Mouse (Mus musculus) forebrain, embryonic 15.5 days (tissue): Measurements from ENCODE around the gene Fam114a2. TPM values are rescaled to one million over a fixed set of nuclear protein-coding genes. Genes with fewer than 3 reads are reported as not detected.
A peak's percentile ranks its signal among the peaks of the same experiment; 100 is the strongest.

Experiments
- ATAC-seq: fragments of 200-750 bp; cut with Nextera tagmentation; replicated peaks from 2 replicates; pipeline ENCODE4 v1.8.0; 2017; ENCODE audit warnings: mild to moderate bottlenecking, moderate TSS enrichment, moderate library complexity
- H3K27ac ChIP-seq: fragments of 300-500 bp; sonication (generic); replicated peaks from 2 replicates; pipeline ENCODE4 v1.5.1; 2015; ENCODE audit warnings: mild to moderate bottlenecking, inconsistent platforms
- H3K27me3 ChIP-seq: fragments of 300-500 bp; sonication (generic); 2 replicates; pipeline ENCODE4 v1.6.1; 2015; ENCODE audit warnings: inconsistent platforms
- H3K36me3 ChIP-seq: fragments of 300-500 bp; sonication (generic); 2 replicates; pipeline ENCODE4 v1.6.1; 2015; ENCODE audit warnings: mild to moderate bottlenecking, inconsistent platforms
- H3K4me1 ChIP-seq: fragments of 300-500 bp; sonication (generic); 2 replicates; pipeline ENCODE4 v1.6.1; 2015; ENCODE audit warnings: inconsistent platforms
- H3K4me2 ChIP-seq: fragments of 300-500 bp; sonication (generic); replicated peaks from 2 replicates; pipeline ENCODE4 v1.6.1; 2015; ENCODE audit warnings: mild to moderate bottlenecking, inconsistent platforms
- H3K4me3 ChIP-seq: fragments of 300-500 bp; sonication (generic); 2 replicates; pipeline ENCODE4 v1.5.1; 2015; ENCODE audit warnings: mild to moderate bottlenecking, inconsistent platforms
- H3K9ac ChIP-seq: fragments of 300-500 bp; sonication (generic); replicated peaks from 2 replicates; pipeline ENCODE4 v1.6.1; 2015; ENCODE audit warnings: mild to moderate bottlenecking, inconsistent platforms
- H3K9me3 ChIP-seq: fragments of 300-500 bp; sonication (generic); 2 replicates; pipeline ENCODE4 v1.6.1; 2016; ENCODE audit warnings: inconsistent platforms
- WGBS: fragments of 180-500 bp; shearing (Covaris S2); methylation state at CpG from one replicate; pipeline ENCODE4 v1.1.7; 2015; ENCODE audit warnings: mixed read lengths; 5-methylcytosine and 5-hydroxymethylcytosine counted together
- polyA plus RNA-seq: library from polyadenylated mRNA; unstranded; fragments of >200 nt; fragmentation: Nextera tagmentation; extraction: Ambion mirVana; gene quantifications from 2 replicates; pipeline ENCODE4 v1.2.1, GENCODE M21; 2015

Gene Fam114a2
- polyA plus RNA-seq, 1 experiment from 2014 or later, result 107 TPM

- H3K27ac ChIP-seq, result no peak overlapping the region
- no peaks in the 10 kb centered on the region for H3K9me3 ChIP-seq
- H3K36me3 ChIP-seq, result peaks cover 21% of the 10 kb centered on the region
- peaks cover 48% of the 10 kb centered on the region for H3K4me1 ChIP-seq
- H3K27me3 ChIP-seq, result no peaks in the 10 kb centered on the region
- WGBS, result 80% methylated on average over 5 of the region's 5 CpGs
- peak overlapping the region; percentile 97 for H3K4me3 ChIP-seq
- peak overlapping the region; percentile 58 for H3K4me2 ChIP-seq
- no peak for ATAC-seq
- no peak overlapping the region for H3K9ac ChIP-seq
Measured at GRCm38 (mm10) chr11:57516946-57517441, 1.4 kb downstream of the Fam114a2 start.

- 90% methylated on average over 5 of the region's 5 CpGs for WGBS
- Histone ChIP-seq H3K36me3 (peaks cover 31% of the 10 kb centered on the region), H3K27me3 (no peaks in the 10 kb centered on the region), H3K4me3 (no peak overlapping the region), H3K4me1 (peaks cover 31% of the 10 kb centered on the region), H3K9ac (no peak overlapping the region), H3K4me2 (no peak overlapping the region), H3K9me3 (no peaks in the 10 kb centered on the region), H3K27ac (no peak overlapping the region)
- ATAC-seq, result no peak
Measured at GRCm38 (mm10) chr11:57515218-57515617, 3.2 kb downstream of the Fam114a2 start.

DNA sequence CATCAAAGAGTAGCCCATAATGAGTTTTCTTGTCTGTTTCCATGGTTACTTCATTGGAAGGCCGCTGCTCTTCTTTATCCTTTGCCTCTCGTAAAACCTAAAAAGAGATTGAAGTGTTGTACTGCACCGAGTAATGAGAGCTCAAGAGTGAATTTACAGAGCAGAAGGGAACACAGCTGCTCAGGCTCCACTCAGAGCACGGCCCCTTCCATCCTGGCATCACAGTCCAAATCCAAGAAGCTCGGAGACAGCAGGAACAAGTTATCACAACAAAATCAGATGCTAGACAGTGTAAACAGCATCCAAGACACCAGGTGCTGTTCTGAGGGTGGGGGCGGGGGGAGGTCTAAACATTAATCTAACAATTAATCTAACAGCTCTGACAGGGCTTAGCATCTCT, 11.5 kb downstream of the Fam114a2 start:
- peaks cover 49% of the 10 kb centered on the region for H3K36me3 ChIP-seq
- peaks cover 22% of the 10 kb centered on the region for H3K4me1 ChIP-seq
- 28% methylated on average over 6 of the region's 6 CpGs for WGBS
- H3K27ac ChIP-seq, result peak overlapping the region; percentile 86
- H3K9ac ChIP-seq, result no peak overlapping the region
- H3K9me3 ChIP-seq, result no peaks in the 10 kb centered on the region
- no peak overlapping the region for H3K4me3 ChIP-seq
- peak; percentile 94 for ATAC-seq
- H3K4me2 ChIP-seq, result no peak overlapping the region
- no peaks in the 10 kb centered on the region for H3K27me3 ChIP-seq

GRCm38 (mm10) chr11:57503155-57503554, 15.3 kb downstream of the Fam114a2 start:
- Histone ChIP-seq H3K9me3 (no peaks in the 10 kb centered on the region), H3K4me1 (peaks cover 20% of the 10 kb centered on the region), H3K27ac (0 out of 2 replicates have a peak overlapping the region, but pooled peaks have one; percentile 7), H3K27me3 (no peaks in the 10 kb centered on the region), H3K36me3 (peaks cover 37% of the 10 kb centered on the region), H3K4me3 (no peak overlapping the region), H3K4me2 (no peak overlapping the region), H3K9ac (no peak overlapping the region)
- 80% methylated on average over 5 of the region's 5 CpGs for WGBS
- no peak for ATAC-seq

- H3K27me3 ChIP-seq, result no peaks in the 10 kb centered on the region
- H3K4me3 ChIP-seq, result no peak overlapping the region
- H3K9me3 ChIP-seq, result no peaks in the 10 kb centered on the region
- H3K36me3 ChIP-seq, result peaks cover 47% of the 10 kb centered on the region
- H3K9ac ChIP-seq, result no peak overlapping the region
- H3K4me2 ChIP-seq, result no peak overlapping the region
- no peak for ATAC-seq
- no peak overlapping the region for H3K27ac ChIP-seq
- WGBS, result 95% methylated on average over 5 of the region's 5 CpGs
- 0 out of 2 replicates have a peak, but pooled peaks cover 1% of the 10 kb centered on the region for H3K4me1 ChIP-seq
Measured at GRCm38 (mm10) chr11:57498215-57498614, 20.2 kb downstream of the Fam114a2 start.

DNA sequence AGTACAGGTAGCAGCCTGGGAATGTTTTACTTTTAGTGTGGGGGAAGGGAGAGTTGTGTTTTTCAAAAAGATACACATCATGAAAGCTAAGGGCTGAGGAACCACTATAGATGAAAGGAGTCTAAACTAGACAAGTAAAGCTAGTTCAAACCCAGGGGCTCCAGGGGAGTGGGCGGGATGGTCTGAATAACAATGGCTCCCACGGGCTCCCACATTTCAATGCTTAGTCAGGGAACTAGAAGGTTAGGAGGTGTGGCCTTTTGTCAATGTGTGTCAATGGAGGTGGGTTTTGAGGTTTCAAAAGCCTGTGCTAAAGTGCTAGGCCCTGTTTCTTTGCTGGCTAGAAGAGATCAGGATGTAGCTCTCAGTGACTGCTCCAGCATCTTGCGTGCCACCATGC, 20.7 kb downstream of the Fam114a2 start:
- no peak for ATAC-seq
- 50% methylated on average over 3 of the region's 3 CpGs for WGBS
- H3K4me1 ChIP-seq, result no peaks in the 10 kb centered on the region
- H3K4me2 ChIP-seq, result no peak overlapping the region
- no peaks in the 10 kb centered on the region for H3K9me3 ChIP-seq
- H3K27ac ChIP-seq, result no peak overlapping the region
- peaks cover 52% of the 10 kb centered on the region for H3K36me3 ChIP-seq
- H3K27me3 ChIP-seq, result no peaks in the 10 kb centered on the region
- no peak overlapping the region for H3K9ac ChIP-seq
- H3K4me3 ChIP-seq, result no peak overlapping the region

GRCm38 (mm10) chr11:57496462-57497039, 21.9 kb downstream of the Fam114a2 start:
- ATAC-seq, result no peak
- Histone ChIP-seq H3K9me3 (no peaks in the 10 kb centered on the region), H3K27ac (no peak overlapping the region), H3K9ac (no peak overlapping the region), H3K36me3 (peaks cover 62% of the 10 kb centered on the region), H3K4me2 (no peak overlapping the region), H3K4me3 (no peak overlapping the region), H3K27me3 (no peaks in the 10 kb centered on the region), H3K4me1 (no peaks in the 10 kb centered on the region)
- WGBS, result 36% methylated on average over 3 of the region's 3 CpGs

- H3K9ac ChIP-seq, result no peak overlapping the region
- no peaks in the 10 kb centered on the region for H3K27me3 ChIP-seq
- H3K9me3 ChIP-seq, result no peaks in the 10 kb centered on the region
- H3K4me1 ChIP-seq, result no peaks in the 10 kb centered on the region
- H3K27ac ChIP-seq, result no peak overlapping the region
- no peak for ATAC-seq
- H3K4me2 ChIP-seq, result no peak overlapping the region
- 75% methylated on average over 5 of the region's 5 CpGs for WGBS
- H3K36me3 ChIP-seq, result peaks cover 71% of the 10 kb centered on the region
- no peak overlapping the region for H3K4me3 ChIP-seq
Measured at GRCm38 (mm10) chr11:57488436-57488835, 30.0 kb downstream of the Fam114a2 start.

DNA sequence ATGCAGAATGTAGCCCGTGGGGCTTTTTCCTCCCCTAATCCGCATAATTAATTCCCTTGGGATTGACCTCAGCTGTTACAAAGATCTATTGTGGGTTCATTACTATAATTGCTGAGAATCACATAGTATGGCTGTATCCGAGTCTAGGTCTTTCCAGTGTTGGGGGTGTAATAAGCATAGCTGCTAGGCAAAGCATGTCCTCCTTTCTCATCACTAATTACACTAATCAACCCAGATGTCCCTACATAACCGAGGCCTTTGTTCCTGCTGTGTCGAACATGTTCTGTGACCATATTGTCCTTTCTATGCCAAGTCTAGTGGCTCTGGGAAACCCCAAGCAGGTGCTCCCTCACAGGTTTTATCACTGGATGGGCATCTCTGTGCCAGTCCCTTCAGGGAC, 40.3 kb downstream of the Fam114a2 start:
- Histone ChIP-seq H3K4me3 (no peak overlapping the region), H3K27me3 (no peaks in the 10 kb centered on the region), H3K9ac (no peak overlapping the region), H3K27ac (no peak overlapping the region), H3K36me3 (peaks cover 21% of the 10 kb centered on the region), H3K4me1 (peaks cover 7% of the 10 kb centered on the region; the same call in 1 of the 2 replicates), H3K9me3 (no peaks in the 10 kb centered on the region), H3K4me2 (no peak overlapping the region)
- peak; percentile 51 for ATAC-seq
- 39% methylated on average over 5 of the region's 5 CpGs for WGBS

GRCm38 (mm10) chr11:57475119-57475518, 43.3 kb downstream of the Fam114a2 start:
- H3K36me3 ChIP-seq, result 0 out of 2 replicates have a peak, but pooled peaks cover 4% of the 10 kb centered on the region
- no peak overlapping the region for H3K27ac ChIP-seq
- WGBS, result 49% methylated on average over 6 of the region's 6 CpGs
- H3K9me3 ChIP-seq, result no peaks in the 10 kb centered on the region
- no peak overlapping the region for H3K9ac ChIP-seq
- ATAC-seq, result no peak
- peaks cover 7% of the 10 kb centered on the region; the same call in 1 of the 2 replicates for H3K4me1 ChIP-seq
- no peak overlapping the region for H3K4me3 ChIP-seq
- H3K27me3 ChIP-seq, result no peaks in the 10 kb centered on the region
- H3K4me2 ChIP-seq, result no peak overlapping the region

- no peak overlapping the region for H3K4me3 ChIP-seq
- H3K36me3 ChIP-seq, result 0 out of 2 replicates have a peak, but pooled peaks cover 4% of the 10 kb centered on the region
- no peak overlapping the region for H3K27ac ChIP-seq
- 47% methylated on average over 6 of the region's 6 CpGs for WGBS
- H3K4me1 ChIP-seq, result peaks cover 7% of the 10 kb centered on the region; the same call in 1 of the 2 replicates
- no peaks in the 10 kb centered on the region for H3K27me3 ChIP-seq
- H3K4me2 ChIP-seq, result no peak overlapping the region
- no peak overlapping the region for H3K9ac ChIP-seq
- ATAC-seq, result no peak
- H3K9me3 ChIP-seq, result no peaks in the 10 kb centered on the region
Measured at GRCm38 (mm10) chr11:57474296-57474941, 44.0 kb downstream of the Fam114a2 start.

DNA sequence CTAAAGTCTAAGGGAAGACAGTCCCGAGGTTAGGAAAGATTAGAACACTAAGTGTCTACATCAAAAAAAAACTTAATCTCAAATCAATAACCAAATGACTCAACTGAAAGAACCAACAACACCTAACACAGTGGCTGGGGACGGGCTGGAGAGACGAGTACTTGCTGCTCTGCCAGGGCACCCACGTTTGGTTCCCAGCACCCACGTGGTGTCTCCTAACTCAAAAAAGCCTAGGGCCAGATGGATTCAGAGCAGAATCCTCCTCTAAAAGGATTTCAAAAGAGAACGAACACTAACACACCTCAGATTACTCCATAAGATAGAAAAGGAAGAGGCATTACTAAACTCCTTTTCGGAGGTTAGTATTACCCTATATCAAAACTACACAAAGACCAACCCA, 47.4 kb downstream of the Fam114a2 start:
- WGBS, result 86% methylated on average over 7 of the region's 7 CpGs
- no peak overlapping the region for H3K4me3 ChIP-seq
- no peak for ATAC-seq
- H3K9ac ChIP-seq, result no peak overlapping the region
- no peaks in the 10 kb centered on the region for H3K9me3 ChIP-seq
- no peak overlapping the region for H3K4me2 ChIP-seq
- H3K36me3 ChIP-seq, result no peaks in the 10 kb centered on the region
- H3K27me3 ChIP-seq, result no peaks in the 10 kb centered on the region
- no peak overlapping the region for H3K27ac ChIP-seq
- peaks cover 12% of the 10 kb centered on the region; the same call in 1 of the 2 replicates for H3K4me1 ChIP-seq
